28 mouse cellular contexts compared by ENCODE assay signal in the genomic region with DNA sequence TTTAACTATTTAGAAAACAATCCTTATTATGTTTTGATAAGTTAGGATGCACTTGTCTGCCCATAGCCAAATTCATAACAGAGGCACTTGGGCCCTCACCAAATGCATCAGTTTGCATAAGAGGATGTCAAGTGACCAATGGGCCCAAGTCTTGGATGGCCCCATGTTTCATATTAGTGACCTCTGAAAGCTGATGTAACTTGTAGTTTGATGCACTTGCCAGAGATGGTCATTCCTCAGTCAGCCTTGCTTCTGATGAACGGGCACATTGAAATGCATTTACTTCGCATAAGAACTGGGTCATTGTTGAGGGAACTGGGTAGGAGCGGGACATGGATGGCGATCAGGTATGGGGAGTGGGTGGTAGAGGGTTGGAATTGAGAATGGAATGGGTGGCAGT.
"Had no signal": no experiment of that assay in that cellular context is flagged by ENCODE, and none has a peak within 500 bp of the region (broad histone marks: within the 10 kb centered on the region; RNA-seq: fewer than 3 reads in every experiment).

No protein-coding gene starts in this region.

- H3K4me2 ChIP-seq: embryonic facial prominence, embryonic 12.5 days; embryonic facial prominence, embryonic 13.5 days; embryonic facial prominence, embryonic 15.5 days; forebrain, embryonic 13.5 days; forebrain, embryonic 15.5 days had no signal

- H3K27ac ChIP-seq: embryonic facial prominence, embryonic 10.5 days; embryonic facial prominence, embryonic 12.5 days; embryonic facial prominence, embryonic 13.5 days; embryonic facial prominence, embryonic 15.5 days; forebrain, embryonic 10.5 days; forebrain, embryonic 13.5 days; forebrain, embryonic 15.5 days; gastrocnemius, adult 2 months; heart, adult 2 months; heart, embryonic 10.5 days had no signal

- H3K4me3 ChIP-seq: embryonic facial prominence, embryonic 10.5 days; embryonic facial prominence, embryonic 12.5 days; embryonic facial prominence, embryonic 13.5 days; embryonic facial prominence, embryonic 15.5 days; erythroblast, embryonic 14.5 days; forebrain, embryonic 10.5 days; forebrain, embryonic 13.5 days; forebrain, embryonic 15.5 days; gastrocnemius, adult 2 months; heart, adult 2 months; heart, embryonic 10.5 days had no signal

- H3K36me3 ChIP-seq: embryonic facial prominence, embryonic 10.5 days; embryonic facial prominence, embryonic 12.5 days; embryonic facial prominence, embryonic 13.5 days; embryonic facial prominence, embryonic 15.5 days; forebrain, embryonic 10.5 days; forebrain, embryonic 15.5 days; heart, embryonic 10.5 days had no signal

- H3K9me3 ChIP-seq: embryonic facial prominence, embryonic 10.5 days; embryonic facial prominence, embryonic 12.5 days; embryonic facial prominence, embryonic 13.5 days; embryonic facial prominence, embryonic 15.5 days; forebrain, embryonic 10.5 days; forebrain, embryonic 13.5 days; forebrain, embryonic 15.5 days; heart, embryonic 10.5 days had no signal

- H3K27me3 ChIP-seq: embryonic facial prominence, embryonic 12.5 days; embryonic facial prominence, embryonic 15.5 days; forebrain, embryonic 15.5 days had no signal

- ATAC-seq: forebrain, embryonic 13.5 days; forebrain, embryonic 14.5 days; forebrain, embryonic 15.5 days; forebrain, embryonic 16.5 days; forebrain, postnatal 0 days had no signal

- DNase-seq: cerebellum, adult 2 months; cerebellum, adult 8-10 months; cerebellum, adult 9-10 months; cerebellum, adult 9-11 months; cerebellum, postnatal 10 days; cerebellum, postnatal 14 days; cerebellum, postnatal 25 days; cerebellum, postnatal 36 days; embryo, embryonic 11 days; forebrain, postnatal 0 days; gastrocnemius, adult 2 months; gastrocnemius, postnatal 10 days; gastrocnemius, postnatal 14 days; gastrocnemius, postnatal 25 days; gastrocnemius, postnatal 36 days; heart, adult 18-20 months; heart, adult 2 months had no signal

- H3K9ac ChIP-seq: embryonic facial prominence, embryonic 12.5 days; embryonic facial prominence, embryonic 13.5 days; embryonic facial prominence, embryonic 15.5 days; forebrain, embryonic 13.5 days; forebrain, embryonic 15.5 days; forebrain, postnatal 0 days had no signal
